ENCODE assay signal across 8 mouse cellular contexts in the genomic region with DNA sequence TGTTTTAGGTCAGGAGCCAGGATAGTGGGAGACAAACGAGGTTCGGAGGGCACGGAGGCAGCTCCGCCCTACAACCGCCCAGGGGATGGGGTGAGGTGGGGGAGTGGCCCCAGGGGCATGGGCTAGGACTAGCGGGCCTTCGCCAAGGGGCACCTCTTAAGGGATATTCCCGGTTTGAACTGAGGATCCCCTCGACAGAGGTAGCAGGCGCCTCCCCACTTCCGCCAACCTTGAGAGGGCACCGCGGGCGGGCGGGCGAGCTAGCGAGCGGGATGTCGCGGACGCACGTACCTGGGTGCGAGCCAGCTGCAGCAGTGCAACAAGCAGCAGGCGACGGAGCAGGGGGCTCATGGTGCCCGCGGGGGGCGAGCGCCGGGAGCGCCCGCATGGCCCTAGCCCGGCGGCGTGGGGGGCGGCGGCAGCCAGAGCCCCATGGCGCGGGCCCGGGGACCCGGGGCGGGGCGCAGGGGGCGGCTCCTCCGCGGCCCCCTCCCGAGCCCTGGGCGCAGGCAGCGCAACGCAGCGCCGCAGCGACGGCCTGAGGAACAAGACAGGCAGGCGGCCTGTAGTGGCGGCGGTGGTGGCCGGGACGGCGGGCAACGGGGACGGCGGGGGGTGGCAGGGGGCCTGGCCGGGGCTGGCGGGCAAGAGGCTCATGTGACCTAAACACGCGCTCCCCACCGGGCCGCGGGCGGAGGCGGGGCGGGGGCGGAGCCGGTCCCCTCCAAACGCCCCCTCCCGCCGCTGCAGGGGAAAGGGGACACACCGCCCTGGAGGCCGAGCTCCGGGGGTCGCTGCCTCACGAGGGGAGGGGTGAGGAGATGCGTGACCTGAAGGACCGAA. TPM values are rescaled to one million over a fixed set of nuclear protein-coding genes. Genes with fewer than 3 reads are reported as not detected.
A peak's percentile ranks its signal among the peaks of the same experiment; 100 is the strongest.
DNase-seq lines count a peak whose midpoint lies in the region; ATAC-seq and TF ChIP-seq lines count a peak whose summit lies in the region.

A gene (minus strand): TSS at position 591 of the 843 bp plus-strand sequence.

- no peak for TF ChIP-seq EP300 in ES-Bruce4 (IDR thresholded peaks at IDR 0.05; ENCODE audit: insufficient read depth, low read depth, low read length)

- H3K27ac ChIP-seq in ES-Bruce4 (ENCODE audit: insufficient read depth, low read length): no peak within 1 kb of the TSS
- H3K27ac ChIP-seq in forebrain, embryonic 11.5 days (ENCODE audit: low read depth, low read length): peak within 1 kb of the TSS; percentile 72
- peak within 1 kb of the TSS; percentile 74 for H3K27ac ChIP-seq in lung, embryonic 16.5 days (ENCODE audit: low read length)

- no peaks in the 10 kb centered on the region for H3K27me3 ChIP-seq in ES-Bruce4 (ENCODE audit: control insufficient read depth, insufficient read depth, low read length, poor library complexity, severe bottlenecking)
- no peaks in the 10 kb centered on the region for H3K27me3 ChIP-seq in forebrain, embryonic 11.5 days (ENCODE audit: control insufficient read depth, insufficient read depth, low read length)
- H3K27me3 ChIP-seq in lung, embryonic 16.5 days (ENCODE audit: control insufficient read depth, insufficient read depth, low read depth, low read length): no peaks in the 10 kb centered on the region

- 1% methylated on average over 75 of the region's 85 CpGs for WGBS in forebrain, embryonic 11.5 days
- WGBS in large intestine, adult 2 months: 2% methylated on average over 82 of the region's 85 CpGs
- under 1% methylated on average over 44 of the region's 85 CpGs for WGBS in lung, embryonic 16.5 days

- peak; percentile 69 for DNase-seq in brain, embryonic 14.5 days (ENCODE audit: low read depth)
- peak; percentile 84 for DNase-seq in forebrain, embryonic 11.5 days (ENCODE audit: low spot score)
- peak; percentile 78 to 80 for DNase-seq in heart, postnatal 10 days
- DNase-seq in large intestine, adult 2 months (ENCODE audit: low read depth, low spot score): no peak
- peak; percentile 64 for DNase-seq in retina, embryonic 14.5 days (ENCODE audit: low spot score)
- DNase-seq in urinary bladder, postnatal 25 days (ENCODE audit: low spot score): peak; percentile 62

- no peak for TF ChIP-seq CTCF in ES-Bruce4 (IDR thresholded peaks at IDR 0.05; ENCODE audit: low read depth, low read length)
- TF ChIP-seq CTCF in brain, embryonic 14.5 days (IDR thresholded peaks at IDR 0.05; ENCODE audit: borderline replicate concordance, extremely low read depth, insufficient read depth, insufficient read length): no peak

- peak within 1 kb of the TSS; percentile 91 for H3K9ac ChIP-seq in ES-Bruce4 (ENCODE audit: low read depth, poor library complexity, severe bottlenecking)
- peak within 1 kb of the TSS; percentile 89 for H3K9ac ChIP-seq in forebrain, embryonic 11.5 days (ENCODE audit: low read length)
- H3K9ac ChIP-seq in lung, embryonic 16.5 days (ENCODE audit: low read length): peak within 1 kb of the TSS; percentile 89

- H3K4me2 ChIP-seq in forebrain, embryonic 11.5 days (ENCODE audit: low read depth, low read length, severe bottlenecking): peak within 1 kb of the TSS; percentile 96
- H3K4me2 ChIP-seq in lung, embryonic 16.5 days (ENCODE audit: low read depth, low read length): peak within 1 kb of the TSS; percentile 67

- TF ChIP-seq POLR2A in ES-Bruce4 (IDR thresholded peaks at IDR 0.05; ENCODE audit: insufficient read depth, low read length): no peak
- TF ChIP-seq POLR2A in brain, embryonic 14.5 days (IDR thresholded peaks at IDR 0.05; ENCODE audit: borderline replicate concordance, extremely low read depth, insufficient read depth, insufficient read length, poor library complexity, severe bottlenecking): peak; percentile 48; the same call in 1 of the 2 replicates

- peak; percentile 60 for ATAC-seq in forebrain, embryonic 11.5 days (replicated peaks; ENCODE audit: low FRiP score)
- peak; percentile 68 for ATAC-seq in lung, embryonic 16.5 days (ENCODE audit: low read depth)

- no peaks in the 10 kb centered on the region for H3K9me3 ChIP-seq in ES-Bruce4 (replicated peaks; ENCODE audit: control insufficient read depth, insufficient read depth, low read length, poor library complexity, severe bottlenecking)
- H3K9me3 ChIP-seq in forebrain, embryonic 11.5 days (ENCODE audit: control insufficient read depth, low read length): no peaks in the 10 kb centered on the region
- no peaks in the 10 kb centered on the region for H3K9me3 ChIP-seq in lung, embryonic 16.5 days (ENCODE audit: control insufficient read depth, low read length)

- H3K4me3 ChIP-seq in ES-Bruce4 (ENCODE audit: low read depth, low read length): peak within 1 kb of the TSS; percentile 74
- H3K4me3 ChIP-seq in forebrain, embryonic 11.5 days (ENCODE audit: low read depth, low read length): peak within 1 kb of the TSS; percentile 87
- H3K4me3 ChIP-seq in lung, embryonic 16.5 days (ENCODE audit: low read length): peak within 1 kb of the TSS; percentile 86

- H3K4me1 ChIP-seq in ES-Bruce4 (ENCODE audit: control insufficient read depth, insufficient read depth, low read length): no peaks in the 10 kb centered on the region
- peaks cover 10% of the 10 kb centered on the region for H3K4me1 ChIP-seq in forebrain, embryonic 11.5 days (replicated peaks; ENCODE audit: control insufficient read depth, insufficient read depth, low read length)
- H3K4me1 ChIP-seq in lung, embryonic 16.5 days (replicated peaks; ENCODE audit: control insufficient read depth, insufficient read depth, low read length): peaks cover 15% of the 10 kb centered on the region

- intact Hi-C loops in heart, postnatal 10 days (cut with DNase I): no loop called here

- peaks cover 9% of the 10 kb centered on the region; the same call in 1 of the 2 replicates for H3K36me3 ChIP-seq in ES-Bruce4 (ENCODE audit: control insufficient read depth, insufficient read depth, low read length, poor library complexity, severe bottlenecking)
- peaks cover 3% of the 10 kb centered on the region; the same call in 1 of the 2 replicates for H3K36me3 ChIP-seq in forebrain, embryonic 11.5 days (ENCODE audit: control insufficient read depth, insufficient read depth, low read length)
- H3K36me3 ChIP-seq in lung, embryonic 16.5 days (ENCODE audit: control insufficient read depth, insufficient read depth, low read length): peaks cover 11% of the 10 kb centered on the region

RNA-seq across cellular contexts. Expression of the gene that starts here (rescaled TPM):
- 44.7 and 49.1 TPM in 2 replicates for polyA plus RNA-seq in ES-Bruce4 (2011; ENCODE audit: insufficient read depth, insufficient read length, low read depth, missing spikeins)
- polyA plus RNA-seq in brain, embryonic 14.5 days (2012; rRNA removed): 28.6 and 39.3 TPM in 2 replicates
- polyA plus RNA-seq in forebrain, embryonic 11.5 days (2014; fragmentation: Nextera tagmentation; extraction: Ambion mirVana): 29.5 and 32.7 TPM in 2 replicates
- total RNA-seq in heart, postnatal 10 days (2021): 100 to 1,000 TPM; 284 to 285 TPM
- 17.2 and 17.5 TPM in 2 replicates for polyA plus RNA-seq in large intestine, adult 2 months (2012; rRNA removed)
- 20.8 and 28.9 TPM in 2 replicates for polyA plus RNA-seq in lung, embryonic 16.5 days (2015; fragmentation: Nextera tagmentation; extraction: Ambion mirVana)
